Mouse (Mus musculus) embryo, embryonic 10.5 days (tissue): ENCODE measurements at regions not wholly inside any gene's neighbourhood (a gene's known extent, or its start where the extent isn't known, plus 50 kb on each side); places are given as distances from the start of the nearest gene placed in this dataset.

Experiments used
- DNase-seq: peaks from one replicate; pipeline ENCODE4 v3.0.0-alpha.2; 2015; ENCODE audit warnings: low spot score

DNA sequence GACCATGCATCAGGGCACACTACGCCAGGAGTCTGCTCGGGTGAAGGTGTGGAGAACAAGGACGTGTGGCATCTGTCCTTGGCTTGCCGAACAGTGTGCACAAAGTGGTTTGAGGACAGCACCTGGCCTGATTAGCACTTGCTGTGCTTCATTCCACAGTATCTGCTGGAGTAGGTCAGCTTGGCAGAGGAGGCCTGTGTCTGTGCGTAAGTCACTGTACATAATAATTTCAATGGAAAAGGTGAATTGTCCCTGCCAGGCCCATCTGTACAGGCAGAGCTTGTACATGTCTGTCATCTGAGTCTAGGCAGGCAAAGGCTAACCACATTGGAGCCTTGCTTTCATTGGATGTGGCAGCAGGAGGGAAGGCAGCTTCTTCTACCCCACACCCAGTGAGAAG is 979.5 kb upstream of the Car8 start:
- DNase-seq: no peak

DNA sequence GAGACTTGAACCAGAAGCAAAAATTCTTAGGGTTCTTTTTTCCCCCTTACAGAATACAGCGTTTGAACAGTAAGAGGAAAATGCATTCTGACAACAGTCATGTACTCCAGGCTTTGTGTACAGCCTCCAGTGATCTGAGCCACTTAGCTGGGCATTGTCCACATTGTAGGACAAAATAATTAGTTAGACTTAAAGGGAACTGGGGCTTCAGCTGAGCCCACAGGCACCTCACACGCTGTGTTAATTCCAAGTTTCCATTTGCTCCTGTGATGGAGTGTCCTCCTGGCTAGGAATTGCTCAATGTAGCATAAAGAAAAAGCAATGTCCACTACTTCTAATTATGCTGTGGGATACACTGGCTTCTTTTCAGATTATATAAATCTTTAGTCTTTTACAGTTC is 969.8 kb upstream of the Car8 start:
- DNase-seq: no peak

DNA sequence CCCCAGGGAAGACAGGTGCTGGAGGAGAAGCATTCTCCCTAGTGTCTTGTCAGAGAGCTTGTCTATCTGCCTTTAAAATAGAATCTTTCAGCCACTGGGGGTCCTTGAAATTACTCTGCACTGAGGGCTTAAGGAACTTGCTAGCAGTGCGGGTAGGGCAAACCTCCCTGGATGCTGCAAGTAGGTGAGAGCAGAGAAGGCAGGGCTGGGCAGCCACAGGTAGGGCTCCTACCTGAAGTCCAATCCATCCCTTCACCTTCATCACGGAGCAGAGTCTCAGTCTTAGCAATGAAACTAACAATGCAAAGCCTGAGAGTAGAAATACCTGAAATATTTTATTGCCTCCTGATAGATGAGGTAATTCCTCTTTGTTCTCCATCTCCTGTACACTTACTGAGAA is 961.2 kb upstream of the Car8 start:
- DNase-seq: no peak

DNA sequence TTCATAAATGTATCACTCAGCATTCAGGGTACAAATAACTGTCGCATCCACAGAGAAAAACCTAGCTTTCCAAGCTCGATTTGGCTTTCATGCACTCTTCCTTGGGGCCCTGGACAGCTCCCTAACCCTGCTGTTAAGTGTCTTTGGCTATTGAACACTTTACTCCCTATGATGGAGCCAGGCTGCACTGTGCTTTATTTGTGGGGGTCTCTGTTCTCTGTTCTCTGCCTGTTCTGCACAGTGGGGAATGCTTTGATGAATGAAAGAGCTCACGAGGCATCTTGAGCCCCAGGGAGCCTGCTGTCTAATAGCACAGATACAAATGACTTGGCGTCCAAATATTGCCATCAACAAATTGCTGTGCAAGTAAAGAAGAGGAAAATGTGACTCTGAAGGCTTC is 957.6 kb upstream of the Car8 start:
- no peak for DNase-seq

DNA sequence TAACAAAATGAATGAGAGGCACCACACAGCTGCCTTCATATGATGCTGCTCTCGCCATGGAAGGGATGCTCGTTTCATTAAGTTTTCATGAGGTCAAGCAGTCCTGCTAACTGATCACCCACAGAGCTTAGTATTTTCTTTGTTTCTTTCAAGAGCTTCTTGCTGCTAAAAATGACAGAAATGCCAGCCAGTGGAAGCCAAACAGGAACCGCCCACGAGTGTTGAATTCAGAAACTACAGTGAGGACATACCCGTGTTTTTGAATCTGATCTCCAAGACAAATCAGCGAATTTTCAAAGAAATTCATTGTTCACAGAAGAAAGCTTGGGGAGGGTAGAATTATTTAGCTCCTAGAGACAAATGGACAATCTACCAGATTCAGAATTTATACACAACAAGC is 954.3 kb upstream of the Car8 start:
- no peak for DNase-seq

DNA sequence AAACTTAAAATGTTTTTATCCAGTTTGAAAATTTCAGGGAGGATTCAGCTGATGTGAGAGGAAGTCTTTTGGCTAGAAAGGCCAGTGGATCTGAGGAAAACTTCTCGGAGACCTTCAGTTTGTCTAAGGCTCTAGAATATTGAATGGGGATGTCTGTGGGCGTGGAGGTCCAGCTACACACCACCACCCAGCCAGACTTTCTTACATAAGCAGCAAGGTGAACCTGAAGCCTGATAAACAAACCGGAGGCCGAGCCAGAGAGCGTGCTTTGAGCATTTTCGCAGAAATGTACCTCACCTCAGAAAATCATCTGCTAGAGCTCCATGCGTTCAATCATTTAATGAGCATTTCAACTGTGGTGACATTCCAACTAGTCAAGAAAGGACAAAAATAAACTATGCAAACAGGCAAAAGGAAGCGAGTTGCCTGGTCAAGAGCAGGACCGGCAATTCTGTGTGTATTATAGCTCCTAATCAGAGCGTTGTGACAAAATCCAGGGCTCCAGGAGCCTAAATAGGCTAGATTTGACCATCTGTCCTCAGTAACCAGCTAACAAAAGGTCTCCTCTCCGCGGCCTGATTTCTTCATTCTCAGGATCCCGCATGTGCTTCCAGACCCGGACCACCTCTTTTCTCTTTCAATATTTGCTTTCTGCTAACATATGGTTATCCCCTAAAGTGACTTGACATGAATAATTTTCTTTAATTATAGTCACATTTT is 946.5 kb upstream of the Car8 start:
- peak; percentile 53 for DNase-seq

DNA sequence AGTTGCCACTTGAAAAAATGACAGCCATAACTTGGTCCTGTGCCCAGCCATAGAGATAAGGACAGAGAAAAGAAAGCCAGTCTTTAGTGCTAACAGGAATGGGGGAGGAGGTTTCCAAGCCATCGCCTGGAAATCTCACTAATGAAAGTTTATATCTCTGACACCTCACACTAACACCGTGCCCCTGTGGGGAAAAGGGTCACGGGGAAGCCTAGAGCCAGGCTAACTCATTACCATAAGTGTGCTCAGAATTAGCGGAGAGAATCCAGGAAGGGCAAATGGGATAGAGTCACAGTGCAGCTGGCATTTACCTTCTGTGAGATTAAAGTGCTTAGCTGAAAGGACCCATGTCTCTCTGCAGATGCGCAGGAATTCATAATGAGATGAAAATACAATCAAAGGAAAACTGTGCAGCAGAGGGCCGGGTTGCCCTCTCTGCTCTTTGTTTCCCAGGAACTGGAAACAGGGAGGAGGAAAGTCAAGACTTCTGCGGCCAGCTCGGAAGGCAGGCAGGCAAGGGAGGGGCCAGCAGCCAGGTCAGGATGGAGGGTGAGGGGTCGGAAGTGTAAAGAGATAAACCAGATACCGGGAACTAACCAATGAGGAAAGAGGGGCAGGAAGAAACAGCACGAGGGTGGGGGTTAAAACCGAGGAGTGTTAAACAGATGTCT is 945.7 kb upstream of the Car8 start:
- peak; percentile 77 for DNase-seq

DNA sequence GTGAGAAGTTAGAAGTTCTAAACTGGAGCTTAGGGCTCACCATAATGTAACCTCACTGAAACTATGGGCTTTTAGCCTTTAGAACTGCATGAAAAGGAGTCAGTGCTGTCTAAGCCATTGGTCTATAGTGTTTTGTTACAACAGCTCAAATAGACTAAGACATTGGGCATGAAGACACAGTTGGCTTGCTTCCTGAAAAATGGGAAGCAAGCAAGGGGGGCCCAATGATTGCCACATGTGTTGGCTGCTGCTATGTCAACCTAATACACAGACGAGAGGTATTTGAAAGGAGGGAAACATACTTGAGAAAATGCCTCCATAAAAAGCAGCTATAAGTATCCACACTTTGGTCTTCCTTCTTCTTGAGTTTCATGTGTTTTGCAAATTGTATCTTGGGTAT is 935.5 kb upstream of the Car8 start:
- no peak for DNase-seq

DNA sequence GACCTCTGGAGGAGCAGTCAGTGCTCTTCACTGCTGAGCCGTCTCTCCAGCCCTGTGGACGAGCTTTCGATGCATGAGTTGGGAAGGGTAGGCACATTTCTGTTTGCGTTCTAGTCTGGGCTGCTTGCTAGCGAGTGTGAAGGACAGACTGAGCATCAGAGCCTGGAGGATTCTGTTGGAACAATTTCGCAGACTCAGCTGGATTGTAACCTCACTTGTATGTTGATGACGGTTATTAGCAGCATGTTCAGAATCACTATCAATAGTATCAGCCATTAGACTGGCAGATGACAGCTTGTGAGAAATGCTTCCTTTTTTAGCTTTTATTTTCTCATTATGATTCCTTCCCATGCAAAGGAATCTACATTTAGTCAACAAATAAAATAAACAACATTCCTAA is 923.5 kb upstream of the Car8 start:
- DNase-seq: no peak

DNA sequence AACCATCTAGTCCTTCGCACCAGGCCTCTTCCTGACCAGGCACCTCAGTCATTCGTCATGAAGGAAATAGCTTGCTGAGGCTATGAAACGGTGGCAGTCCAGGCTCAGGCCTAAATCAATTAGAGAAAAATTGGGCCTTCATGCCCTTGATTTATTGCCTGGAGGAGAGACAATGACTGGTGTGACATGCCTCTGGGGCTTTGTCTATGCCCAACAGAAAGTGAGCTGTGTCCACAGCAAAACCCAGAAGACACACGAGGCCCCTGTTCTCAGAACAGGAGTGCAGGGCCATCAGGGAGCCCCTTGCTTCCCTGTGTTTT is 922.9 kb upstream of the Car8 start:
- peak; percentile 44 for DNase-seq

DNA sequence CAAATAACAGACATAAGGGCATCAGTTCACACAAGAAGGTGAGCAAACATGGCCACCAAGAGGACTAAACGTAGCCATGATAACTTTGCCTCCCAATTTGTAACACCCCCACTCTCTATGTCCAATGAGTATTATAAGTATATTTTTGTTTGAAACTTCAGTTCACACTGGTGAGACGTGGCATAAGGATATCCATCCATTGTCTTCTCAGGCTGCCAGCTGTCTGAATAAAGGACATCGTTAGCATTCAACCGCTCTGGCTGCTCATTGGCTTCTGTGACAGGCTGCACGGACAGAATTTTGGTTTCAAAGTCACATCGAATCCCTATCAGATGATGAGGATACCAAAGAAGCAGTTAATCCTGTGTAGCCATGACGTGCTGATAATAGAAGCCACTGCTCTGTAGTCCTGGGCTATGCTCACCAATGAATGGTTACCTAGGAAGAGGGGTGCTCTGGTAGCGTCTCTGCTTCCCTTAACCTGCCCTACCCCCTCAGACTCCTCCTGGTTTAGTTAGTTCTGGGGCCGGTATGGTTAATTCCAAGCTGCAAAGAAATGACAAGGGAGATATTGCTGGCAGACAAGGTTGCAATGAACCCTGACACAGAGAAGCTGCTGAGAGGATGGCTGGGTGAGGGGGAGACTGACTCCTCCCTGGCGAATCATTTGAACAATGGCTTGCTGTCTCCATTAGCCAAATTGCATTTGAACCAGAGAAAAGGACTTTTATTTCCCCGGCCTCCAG is 922.4 kb upstream of the Car8 start:
- DNase-seq: no peak

DNA sequence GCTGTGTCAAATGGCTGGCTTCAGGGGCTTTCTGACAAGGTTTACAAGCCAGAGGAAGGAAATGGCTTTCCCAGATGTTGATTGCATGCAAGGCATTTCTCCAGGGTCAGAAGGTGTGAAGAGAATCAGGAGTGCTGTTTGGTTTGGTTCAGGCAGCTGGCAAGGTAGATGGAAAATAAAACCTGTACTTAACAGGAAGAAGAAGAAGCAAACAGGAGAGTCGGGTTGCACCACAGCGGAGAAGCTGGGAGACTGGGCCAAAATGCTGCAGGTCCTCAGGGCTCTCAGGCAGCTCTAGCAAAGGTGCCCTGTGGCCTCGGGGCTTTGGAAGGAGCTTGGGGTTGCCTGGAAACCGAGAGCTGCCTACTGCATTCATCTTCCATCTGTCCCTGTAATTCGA is 908.9 kb upstream of the Car8 start:
- peak; percentile 50 for DNase-seq

DNA sequence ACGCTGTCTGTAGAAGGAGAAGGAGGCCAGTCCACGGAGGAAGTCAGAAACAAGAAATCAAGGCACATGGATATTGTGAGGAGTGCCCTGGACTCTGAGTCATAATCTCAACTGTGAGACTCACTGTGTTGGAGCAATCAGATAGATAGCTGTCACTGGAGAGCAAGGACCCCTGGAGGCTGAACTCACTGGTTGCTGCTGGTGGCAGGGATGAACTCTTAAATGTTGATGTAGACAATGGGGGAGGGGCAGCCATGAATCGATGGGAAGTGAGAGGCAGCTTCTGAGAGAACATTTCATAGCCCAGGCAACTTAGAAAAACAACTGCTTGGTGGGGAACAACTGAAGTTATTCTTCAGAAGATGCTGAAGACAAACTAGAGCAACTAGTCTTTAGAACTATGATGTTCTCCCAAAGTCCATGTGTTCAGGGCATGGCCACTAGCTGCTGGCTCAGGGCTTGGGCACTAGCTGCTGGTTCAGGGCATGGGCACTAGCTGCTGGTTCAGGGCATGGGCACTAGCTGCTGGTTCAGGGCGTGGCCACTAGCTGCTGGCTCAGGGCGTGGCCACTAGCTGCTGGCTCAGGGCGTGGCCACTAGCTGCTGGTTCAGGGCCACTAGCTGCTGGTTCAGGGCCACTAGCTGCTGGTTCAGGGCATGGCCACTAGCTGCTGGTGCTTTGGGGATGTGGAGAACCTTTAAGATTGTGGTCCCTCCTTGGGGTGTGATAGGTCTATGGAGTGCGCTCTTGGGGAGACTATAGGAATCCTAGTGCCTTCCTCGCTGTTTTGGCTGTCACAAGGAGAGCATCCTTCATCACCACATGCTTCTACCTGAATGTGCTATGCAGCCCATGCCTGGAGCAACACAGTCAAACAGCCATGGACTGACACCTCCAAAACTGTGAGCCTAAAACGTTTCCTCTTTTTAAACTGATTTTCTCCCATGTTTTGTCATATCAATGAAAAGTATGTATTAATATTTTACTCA is 905.7 kb upstream of the Car8 start:
- no peak for DNase-seq

DNA sequence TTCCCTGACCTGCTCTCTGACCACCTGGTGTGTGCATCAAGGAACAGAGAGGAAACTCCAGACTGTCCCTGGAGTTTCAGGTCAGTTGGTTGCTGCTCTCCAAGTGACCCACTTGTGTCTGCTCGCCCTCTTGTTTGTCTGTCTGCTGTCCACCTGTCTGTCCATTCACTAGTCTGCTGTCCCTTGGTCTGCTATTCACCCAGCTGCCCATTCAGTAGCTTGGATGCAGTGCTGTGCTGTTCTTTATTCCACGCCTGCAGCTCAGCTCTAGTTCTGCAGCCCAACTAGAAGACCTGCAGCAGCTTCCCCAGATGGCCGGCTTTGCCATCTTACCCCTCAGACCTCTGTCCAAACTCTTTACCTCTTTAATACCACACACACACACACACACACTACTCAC is 904.2 kb upstream of the Car8 start:
- DNase-seq: no peak

DNA sequence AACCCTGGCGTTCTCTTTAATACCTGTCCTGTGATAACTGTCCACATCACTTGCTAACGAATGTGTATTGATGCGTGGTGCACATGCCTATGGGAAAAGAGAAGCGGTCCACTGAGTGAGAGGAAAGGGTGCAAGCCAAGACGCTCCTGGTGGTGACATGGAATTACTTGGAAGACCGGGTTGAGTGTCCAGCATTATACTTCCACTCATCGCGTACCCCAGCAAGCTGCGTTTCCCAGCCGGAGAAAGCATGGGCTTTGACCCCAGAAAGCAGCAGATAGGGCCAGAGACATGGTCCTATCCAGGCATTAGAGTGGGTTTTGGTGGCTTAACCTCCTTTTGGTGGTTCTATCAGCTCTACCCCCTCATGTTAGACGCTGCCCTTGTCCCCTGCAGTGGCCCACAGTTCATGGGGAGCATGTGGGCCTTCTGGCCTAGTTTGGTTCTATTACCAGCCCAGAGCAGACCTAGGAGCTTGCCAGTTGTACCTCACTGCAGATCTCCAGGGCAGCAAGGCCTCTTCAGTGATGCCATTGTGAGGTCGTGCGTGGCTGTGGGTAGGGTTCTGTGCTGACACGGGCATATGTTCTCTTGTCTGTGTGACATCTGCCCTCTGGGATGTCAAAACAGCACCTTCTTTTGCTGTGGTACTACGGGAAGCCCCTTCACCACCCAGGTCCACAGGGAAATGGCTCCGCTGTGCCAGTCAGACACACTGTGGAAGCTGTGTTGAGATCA is 903.3 kb upstream of the Car8 start:
- DNase-seq: no peak

DNA sequence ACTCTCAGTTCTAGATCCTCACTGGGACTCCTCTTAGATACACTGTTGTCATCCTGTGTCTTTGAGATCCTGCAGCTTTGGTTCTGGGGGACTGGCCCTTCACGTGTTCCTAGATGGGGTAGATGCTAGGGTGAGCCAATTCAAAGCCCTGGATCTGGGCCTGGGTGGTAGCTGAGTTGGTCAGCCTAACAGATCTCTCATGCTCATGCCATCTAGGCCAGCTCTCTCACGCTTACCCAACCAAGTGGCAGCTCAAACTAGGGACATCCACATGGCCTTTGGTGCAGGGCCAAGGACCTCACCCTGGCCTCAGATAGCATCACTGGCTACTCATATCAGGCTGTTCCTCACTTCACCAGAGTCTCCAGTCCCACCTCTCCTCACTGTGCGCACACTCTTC is 901.9 kb upstream of the Car8 start:
- no peak for DNase-seq

DNA sequence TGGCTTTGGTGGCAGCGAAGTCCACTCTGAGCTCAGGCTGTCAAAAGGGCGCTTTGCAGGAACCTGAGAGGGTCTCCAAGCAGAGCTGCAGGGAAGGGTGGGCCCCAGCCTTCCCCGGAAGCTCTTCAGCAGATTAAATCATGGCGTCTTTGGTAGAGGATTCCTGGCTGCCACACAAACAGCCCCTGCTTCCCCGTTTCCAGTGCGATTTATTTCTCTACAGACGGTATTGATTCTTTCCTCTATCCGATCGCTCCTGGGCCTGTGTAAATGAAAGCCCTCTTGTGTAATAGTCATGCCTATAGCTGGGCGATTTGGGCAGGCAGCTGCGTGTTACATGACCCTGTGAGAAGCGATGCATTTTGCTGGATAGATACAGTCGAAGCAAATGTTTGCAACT is 897.8 kb upstream of the Car8 start:
- DNase-seq: no peak

DNA sequence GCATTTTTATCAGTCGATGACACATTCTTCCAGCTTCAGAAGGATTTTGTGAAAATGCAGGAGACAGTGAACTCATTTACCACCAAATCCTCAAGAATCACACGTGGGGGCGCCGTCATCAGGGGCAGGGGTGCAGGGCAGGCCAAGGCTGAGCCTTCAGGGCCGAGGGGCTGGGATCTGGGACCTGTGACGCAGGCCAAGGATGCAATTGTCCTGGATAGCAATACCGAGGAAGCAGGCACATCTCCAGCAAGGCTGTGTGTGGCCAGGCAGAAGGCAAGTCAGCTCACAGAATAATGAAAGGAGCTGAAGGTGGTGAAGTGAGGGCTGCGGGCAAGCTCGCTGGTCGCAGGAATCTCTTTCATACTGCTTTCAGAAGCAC is 897.3 kb upstream of the Car8 start:
- DNase-seq: no peak

DNA sequence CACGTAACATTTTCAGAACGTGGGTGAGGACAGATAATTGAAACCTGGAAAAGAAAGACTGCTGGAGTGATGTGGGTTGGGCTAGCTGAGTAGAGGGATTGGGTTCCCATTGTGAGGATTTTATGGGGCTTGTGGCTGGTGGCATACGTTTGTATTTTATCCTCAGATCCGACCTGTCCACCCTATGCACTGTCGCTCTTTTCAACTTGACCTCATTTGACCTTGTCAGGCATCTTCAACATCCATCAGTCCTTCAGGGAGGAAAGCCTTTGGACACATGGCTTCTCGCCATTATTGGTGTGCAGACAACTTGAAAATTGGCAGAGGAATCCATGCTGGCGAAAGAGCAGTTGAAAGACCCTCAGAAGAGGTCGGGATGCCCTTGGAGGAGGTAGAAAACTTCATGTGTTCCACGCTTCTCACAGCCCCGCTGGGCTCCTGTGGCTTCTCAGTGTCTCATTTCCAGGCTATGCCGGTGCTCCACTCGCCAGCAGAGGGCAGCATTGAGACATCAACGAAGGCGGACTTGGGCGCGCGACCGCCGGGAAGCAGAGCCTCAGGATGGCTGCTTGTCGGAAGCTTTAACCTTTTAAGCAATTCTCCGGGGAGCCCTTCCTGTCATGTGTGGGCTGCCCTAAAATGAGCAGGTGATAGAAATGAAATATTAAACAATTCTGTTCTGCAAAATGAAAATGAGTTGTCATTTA is 896.8 kb upstream of the Car8 start:
- peak; percentile 95 for DNase-seq

DNA sequence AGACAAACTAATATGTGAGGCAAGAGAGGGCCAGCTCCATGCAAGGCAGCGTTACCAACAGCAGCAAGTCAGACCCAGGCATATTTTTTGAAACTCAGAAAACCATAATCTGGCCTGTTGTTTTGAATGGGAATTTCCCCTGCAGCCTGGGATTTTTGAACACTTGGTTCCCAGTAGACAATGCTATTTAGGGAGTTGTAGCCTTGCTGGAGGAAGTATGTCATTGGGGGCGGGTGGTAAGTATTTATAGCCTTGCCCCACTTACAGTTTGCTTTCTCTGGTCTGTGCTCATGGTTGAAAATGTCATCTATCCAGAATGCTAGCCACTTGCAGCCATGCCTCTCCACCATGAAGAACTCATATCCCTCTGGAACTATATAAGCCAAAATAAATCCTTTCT is 894.9 kb upstream of the Car8 start:
- DNase-seq: no peak
